Mouse (Mus musculus): ENCODE results near the gene Olfr826. TPM values are rescaled to one million over a fixed set of nuclear protein-coding genes. Genes with fewer than 3 reads are reported as not detected.

The Olfr826 gene
- total and polyA plus RNA-seq, 3 experiments, result not detected

DNA sequence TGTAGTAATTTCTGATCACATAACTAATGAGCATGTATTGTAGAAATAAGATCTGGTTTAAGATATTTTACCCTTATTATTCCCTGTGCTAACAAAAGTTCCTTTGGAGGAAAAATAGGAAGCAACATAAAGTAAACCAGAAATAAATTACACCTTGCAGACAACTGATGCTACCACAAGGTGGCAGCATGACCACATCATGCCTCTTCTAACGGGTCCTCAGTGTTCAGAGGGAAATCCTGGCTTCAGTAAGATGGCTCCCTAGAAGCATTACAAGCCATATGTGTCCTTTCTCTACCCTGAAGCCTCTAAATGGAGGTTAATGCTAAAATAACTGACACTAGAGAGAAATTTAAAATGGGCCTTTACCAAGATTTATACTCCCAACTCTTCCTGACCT, 44.3 kb upstream of the Olfr826 start:
- peak; percentile 76 for DNase-seq (ENCODE audit: low read depth, low spot score)
- no peak overlapping the region for H3K4me3 ChIP-seq (ENCODE audit: control insufficient read depth in 1 of 2, insufficient read depth in 1 of 2, low read depth in 2 of 2, low read length in 2 of 2)
- no peak overlapping the region for H3K27ac ChIP-seq (ENCODE audit: control insufficient read depth, low read depth, low read length)
- no peaks in the 10 kb centered on the region for H3K36me3 ChIP-seq (ENCODE audit: control insufficient read depth in 1 of 2, insufficient read depth in 2 of 2, low read length in 2 of 2)
- TF ChIP-seq CHD2 (IDR thresholded peaks at IDR 0.05; ENCODE audit: low read length), result no peak
- TF ChIP-seq ZC3H11A (IDR thresholded peaks at IDR 0.05; ENCODE audit: low read depth, low read length), result peak; percentile 91
- TF ChIP-seq GATA1 (IDR thresholded peaks at IDR 0.05; ENCODE audit: low read depth, low read length), result no peak
- TF ChIP-seq CHD1 (IDR thresholded peaks at IDR 0.05; ENCODE audit: low read depth, low read length), result no peak
- TF ChIP-seq RAD21 (IDR thresholded peaks at IDR 0.05; ENCODE audit: low read depth, low read length), result peak; percentile 97
- TF ChIP-seq USF1 (IDR thresholded peaks at IDR 0.05; ENCODE audit: low read depth, low read length), result no peak
- TF ChIP-seq SMC3 (IDR thresholded peaks at IDR 0.05; ENCODE audit: low read depth, low read length), result peak; percentile 91
- peak; percentile 78 to 96 (median 87) for TF ChIP-seq CTCF (IDR thresholded peaks at IDR 0.05 in 2 of 3, conservative IDR thresholded peaks at IDR 0.05 in 1 of 3; ENCODE audit: control insufficient read depth in 1 of 3, insufficient read depth in 1 of 3, low read depth in 2 of 3, low read length in 3 of 3, poor library complexity in 1 of 3, severe bottlenecking in 1 of 3)
- TF ChIP-seq TBP (IDR thresholded peaks at IDR 0.05; ENCODE audit: low read depth, low read length), result no peak
- H3K9me3 ChIP-seq (replicated peaks; ENCODE audit: insufficient read depth, low read length), result no peaks in the 10 kb centered on the region
- H3K9ac ChIP-seq (ENCODE audit: control insufficient read depth, low read depth, low read length, poor library complexity, severe bottlenecking), result no peak overlapping the region
- peaks cover 0 to 2% of the 10 kb centered on the region in 2 experiments; a peak in 2 of 4 replicates for H3K27me3 ChIP-seq (ENCODE audit: control insufficient read depth in 1 of 2, insufficient read depth in 2 of 2, low read length in 2 of 2)
- no peaks in the 10 kb centered on the region for H3K4me1 ChIP-seq (ENCODE audit: control insufficient read depth in 1 of 2, insufficient read depth in 2 of 2, low read length in 2 of 2)
- H3K79me2 ChIP-seq (ENCODE audit: control insufficient read depth, insufficient read depth, low read length, poor library complexity), result no peaks in the 10 kb centered on the region

DNA sequence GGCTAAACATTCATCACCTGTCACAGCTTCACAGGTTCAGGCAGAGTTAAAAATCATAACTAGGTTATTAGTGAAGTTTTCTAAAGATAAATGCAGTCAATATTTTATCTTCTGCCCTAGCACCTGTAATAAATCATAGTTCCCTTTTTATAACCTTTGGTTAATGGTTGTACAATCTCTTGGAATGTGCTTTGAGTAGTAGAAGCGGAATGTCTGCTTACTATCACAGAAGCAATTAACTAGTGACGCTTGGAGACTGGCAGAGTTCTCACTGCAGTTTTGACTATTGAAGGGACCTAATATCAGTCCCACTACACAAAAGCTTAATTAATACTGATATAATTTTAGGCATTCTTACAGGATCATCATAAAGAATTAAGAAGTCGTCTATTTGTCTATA, 41.0 kb upstream of the Olfr826 start:
- no peaks in the 10 kb centered on the region for H3K79me2 ChIP-seq (ENCODE audit: control insufficient read depth, insufficient read depth, low read length, poor library complexity)

DNA sequence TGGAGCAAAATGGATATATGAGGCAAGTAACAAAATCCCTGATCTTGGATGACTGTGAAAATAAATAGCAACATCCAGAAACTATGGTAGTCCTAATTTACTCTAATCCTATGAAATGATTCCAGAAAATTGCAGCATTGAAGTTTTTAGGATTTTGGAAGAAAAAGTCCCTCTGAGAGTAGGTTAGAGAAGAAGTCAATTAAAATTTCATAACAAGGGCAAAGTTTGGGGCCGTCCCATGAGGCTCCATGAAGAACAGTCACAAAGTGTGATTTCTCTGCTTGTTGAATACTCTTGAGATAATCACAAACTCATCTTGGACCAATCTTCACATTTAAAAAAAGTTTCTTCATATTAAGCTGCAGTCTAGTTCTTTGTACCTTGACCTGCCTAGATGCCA, 30.3 kb upstream of the Olfr826 start, which contains the start of gene Olfr827:
Gene Olfr827, minus strand, starts transcription at position 101 of the 400 bp plus-strand sequence.
- Histone ChIP-seq H3K79me2 (ENCODE audit: control insufficient read depth, insufficient read depth, low read length, poor library complexity) (no peaks in the 10 kb centered on the region), H3K4me3 (ENCODE audit: control insufficient read depth in 1 of 2, insufficient read depth in 1 of 2, low read depth in 2 of 2, low read length in 2 of 2) (no peak within 1 kb of the TSS), H3K4me1 (ENCODE audit: control insufficient read depth in 1 of 2, insufficient read depth in 2 of 2, low read length in 2 of 2) (no peaks in the 10 kb centered on the region), H3K27ac (ENCODE audit: control insufficient read depth, low read depth, low read length) (no peak within 1 kb of the TSS), H3K9me3 (replicated peaks; ENCODE audit: insufficient read depth, low read length) (no peaks in the 10 kb centered on the region), H3K36me3 (ENCODE audit: control insufficient read depth in 1 of 2, insufficient read depth in 2 of 2, low read length in 2 of 2) (no peaks in the 10 kb centered on the region), H3K9ac (ENCODE audit: control insufficient read depth, low read depth, low read length, poor library complexity, severe bottlenecking) (no peak within 1 kb of the TSS), H3K27me3 (ENCODE audit: control insufficient read depth in 1 of 2, insufficient read depth in 2 of 2, low read length in 2 of 2) (no peaks in the 10 kb centered on the region)
- TF ChIP-seq MEF2A (IDR thresholded peaks at IDR 0.05; ENCODE audit: extremely low read depth, insufficient replicate concordance, low read depth, low read length, poor library complexity, severe bottlenecking), result no peak
- no peak for TF ChIP-seq MYC (IDR thresholded peaks at IDR 0.05; ENCODE audit: low read depth, low read length)
- no peak for TF ChIP-seq MXI1 (IDR thresholded peaks at IDR 0.05; ENCODE audit: low read depth, low read length)
- TF ChIP-seq CHD1 (IDR thresholded peaks at IDR 0.05; ENCODE audit: low read depth, low read length), result no peak
- no peak for TF ChIP-seq ETS1 (IDR thresholded peaks at IDR 0.05; ENCODE audit: low read depth, low read length)
- TF ChIP-seq MAFK (IDR thresholded peaks at IDR 0.05; ENCODE audit: borderline replicate concordance, low read depth, low read length), result no peak
- TF ChIP-seq POLR2AphosphoS2 (IDR thresholded peaks at IDR 0.05; ENCODE audit: low read length), result no peak
- TF ChIP-seq KAT2A (conservative IDR thresholded peaks at IDR 0.05; ENCODE audit: low read depth, low read length), result no peak
- no peak for TF ChIP-seq SIN3A (IDR thresholded peaks at IDR 0.05; ENCODE audit: low read length)
- TF ChIP-seq MAZ (IDR thresholded peaks at IDR 0.05; ENCODE audit: low read depth, low read length), result no peak
- no peak for TF ChIP-seq CTCF (IDR thresholded peaks at IDR 0.05 in 2 of 3, conservative IDR thresholded peaks at IDR 0.05 in 1 of 3; ENCODE audit: control insufficient read depth in 1 of 3, insufficient read depth in 1 of 3, low read depth in 2 of 3, low read length in 3 of 3, poor library complexity in 1 of 3, severe bottlenecking in 1 of 3)
- no peak for TF ChIP-seq HCFC1 (IDR thresholded peaks at IDR 0.05; ENCODE audit: low read depth, low read length)
- no peak for TF ChIP-seq CHD2 (IDR thresholded peaks at IDR 0.05; ENCODE audit: low read length)
- no peak for TF ChIP-seq RAD21 (IDR thresholded peaks at IDR 0.05; ENCODE audit: low read depth, low read length)
- no peak for TF ChIP-seq SMC3 (IDR thresholded peaks at IDR 0.05; ENCODE audit: low read depth, low read length)
- TF ChIP-seq MYB (IDR thresholded peaks at IDR 0.05; ENCODE audit: low read depth, low read length), result no peak
- TF ChIP-seq MAX (IDR thresholded peaks at IDR 0.05; ENCODE audit: low read length), result no peak
- DNase-seq (ENCODE audit: low read depth, low spot score), result no peak

More for the DNA sequence above, 41.0 kb upstream of the Olfr826 start:
- Histone ChIP-seq H3K9ac (ENCODE audit: control insufficient read depth, low read depth, low read length, poor library complexity, severe bottlenecking) (no peak overlapping the region), H3K27ac (ENCODE audit: control insufficient read depth, low read depth, low read length) (no peak overlapping the region), H3K4me1 (ENCODE audit: control insufficient read depth in 1 of 2, insufficient read depth in 2 of 2, low read length in 2 of 2) (no peaks in the 10 kb centered on the region), H3K4me3 (ENCODE audit: control insufficient read depth in 1 of 2, insufficient read depth in 1 of 2, low read depth in 2 of 2, low read length in 2 of 2) (no peak overlapping the region), H3K36me3 (ENCODE audit: control insufficient read depth in 1 of 2, insufficient read depth in 2 of 2, low read length in 2 of 2) (no peaks in the 10 kb centered on the region), H3K9me3 (replicated peaks; ENCODE audit: insufficient read depth, low read length) (no peaks in the 10 kb centered on the region), H3K27me3 (ENCODE audit: control insufficient read depth in 1 of 2, insufficient read depth in 2 of 2, low read length in 2 of 2) (no peaks in the 10 kb centered on the region; a peak in 1 of 4 replicates)
- DNase-seq (ENCODE audit: low read depth, low spot score), result no peak
- TF ChIP-seq POLR2A (IDR thresholded peaks at IDR 0.05; ENCODE audit: control insufficient read depth in 1 of 2, insufficient read depth in 1 of 2, low read depth in 1 of 2, low read length in 2 of 2, poor library complexity in 1 of 2) (no peak), RAD21 (IDR thresholded peaks at IDR 0.05; ENCODE audit: low read depth, low read length) (no peak), BHLHE40 (IDR thresholded peaks at IDR 0.05; ENCODE audit: borderline replicate concordance, low read depth, low read length) (no peak), MYC (IDR thresholded peaks at IDR 0.05; ENCODE audit: low read depth, low read length) (no peak), ZNF384 (IDR thresholded peaks at IDR 0.05; ENCODE audit: low read depth, low read length) (no peak), MYB (IDR thresholded peaks at IDR 0.05; ENCODE audit: low read depth, low read length) (no peak), ZKSCAN1 (IDR thresholded peaks at IDR 0.05; ENCODE audit: low read depth, low read length) (no peak), EP300 (IDR thresholded peaks at IDR 0.05; ENCODE audit: low read depth in 1 of 2, low read length in 2 of 2) (no peak), ELF1 (IDR thresholded peaks at IDR 0.05; ENCODE audit: low read depth, low read length) (no peak), NELFE (IDR thresholded peaks at IDR 0.05; ENCODE audit: low read depth, low read length) (no peak), MXI1 (IDR thresholded peaks at IDR 0.05; ENCODE audit: low read depth, low read length) (no peak)
